Mouse (Mus musculus) bone marrow, adult 2 months (tissue): ENCODE data around the gene Sh3bgrl3.

ENCODE experiments used
- CTCF ChIP-seq: fragments of 200-500 bp; IDR thresholded peaks from 2 replicates; pipeline ENCODE4 v1.5.1; 2011; ENCODE audit warnings: low read length, control low read depth; ENCODE audit not compliant: control insufficient read depth, insufficient read depth
- POLR2A ChIP-seq: fragments of 200-500 bp; IDR thresholded peaks from 2 replicates; pipeline ENCODE4 v1.6.1; 2011; ENCODE audit warnings: low read depth, mild to moderate bottlenecking, control low read depth, low read length, borderline replicate concordance; ENCODE audit not compliant: control insufficient read depth

DNA sequence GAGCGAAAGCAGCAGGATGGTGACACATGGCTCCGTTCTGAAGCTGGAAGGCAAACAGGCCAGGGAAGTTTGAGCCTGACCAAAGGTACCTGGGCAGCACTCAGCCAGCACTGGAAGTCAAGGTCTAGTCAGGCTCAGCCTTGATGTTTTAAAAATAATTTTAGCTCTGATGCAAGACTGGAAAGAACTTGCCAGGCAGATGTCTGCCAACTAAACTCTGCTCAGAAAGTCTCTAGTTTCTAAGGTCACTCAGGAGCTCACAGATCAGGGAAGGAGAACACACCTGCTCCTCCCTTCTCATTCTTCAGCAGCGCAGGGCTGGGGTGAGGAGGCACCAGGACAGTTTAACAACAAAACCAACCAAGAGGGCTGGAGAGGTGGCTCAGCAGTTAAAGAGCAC is 25.8 kb upstream of the Sh3bgrl3 start:
- TF ChIP-seq CTCF: no peak
- TF ChIP-seq POLR2A: no peak
